Mouse (Mus musculus) hindbrain, postnatal 0 days (tissue): ENCODE measurements at regions not wholly inside any gene's neighbourhood (a gene's known extent, or its start where the extent isn't known, plus 50 kb on each side); places are given as distances from the start of the nearest gene placed in this dataset.

ENCODE experiments used
- ATAC-seq: fragments of 200-750 bp; cut with Nextera tagmentation; 2 replicates; pipeline ENCODE4 v1.8.0; 2017; ENCODE audit warnings: mild to moderate bottlenecking, moderate TSS enrichment, moderate library complexity
- DNase-seq: peaks from one replicate; pipeline ENCODE4 v3.0.0-alpha.2; 2015; ENCODE audit warnings: low spot score
- H3K27ac ChIP-seq: fragments of 300-500 bp; sonication (generic); 2 replicates; pipeline ENCODE4 v1.5.1; 2014; ENCODE audit warnings: mild to moderate bottlenecking
- H3K27me3 ChIP-seq: fragments of 300-500 bp; sonication (generic); 2 replicates; pipeline ENCODE4 v1.6.1; 2014; ENCODE audit warnings: low read length, mixed read lengths; ENCODE audit not compliant: insufficient read depth
- H3K36me3 ChIP-seq: fragments of 300-500 bp; sonication (generic); 2 replicates; pipeline ENCODE4 v1.6.1; 2014; ENCODE audit warnings: low read length, mixed read lengths; ENCODE audit not compliant: insufficient read depth
- H3K4me1 ChIP-seq: fragments of 300-500 bp; sonication (generic); 2 replicates; pipeline ENCODE4 v1.6.1; 2014; ENCODE audit warnings: antibody characterized with exemption, low read length, mixed read lengths; ENCODE audit not compliant: insufficient read depth
- H3K4me2 ChIP-seq: fragments of 300-500 bp; sonication (generic); 2 replicates; pipeline ENCODE4 v1.6.1; 2014; ENCODE audit warnings: low read depth, mild to moderate bottlenecking, low read length, moderate library complexity, mixed read lengths
- H3K4me3 ChIP-seq: fragments of 300-500 bp; sonication (generic); 2 replicates; pipeline ENCODE4 v1.5.1; 2014; ENCODE audit warnings: low read length
- H3K9ac ChIP-seq: fragments of 300-500 bp; sonication (generic); replicated peaks from 2 replicates; pipeline ENCODE4 v1.6.1; 2014; ENCODE audit warnings: mild to moderate bottlenecking, low read length, moderate library complexity, mixed read lengths
- H3K9me3 ChIP-seq: fragments of 300-500 bp; sonication (generic); 2 replicates; pipeline ENCODE4 v1.6.1; 2016; ENCODE audit warnings: low read length, mixed read lengths
- CTCF ChIP-seq: IDR thresholded peaks from 2 replicates; pipeline ENCODE4 v1.5.1; 2016; ENCODE audit warnings: antibody characterized with exemption, control low read depth, low read depth
- WGBS: fragments of 180-500 bp; shearing (Covaris S2); extraction: QIAGEN DNeasy Blood & Tissue Kit; methylation state at CpG from one replicate; pipeline ENCODE4 v1.1.7; 2014; 5-methylcytosine and 5-hydroxymethylcytosine counted together

DNA sequence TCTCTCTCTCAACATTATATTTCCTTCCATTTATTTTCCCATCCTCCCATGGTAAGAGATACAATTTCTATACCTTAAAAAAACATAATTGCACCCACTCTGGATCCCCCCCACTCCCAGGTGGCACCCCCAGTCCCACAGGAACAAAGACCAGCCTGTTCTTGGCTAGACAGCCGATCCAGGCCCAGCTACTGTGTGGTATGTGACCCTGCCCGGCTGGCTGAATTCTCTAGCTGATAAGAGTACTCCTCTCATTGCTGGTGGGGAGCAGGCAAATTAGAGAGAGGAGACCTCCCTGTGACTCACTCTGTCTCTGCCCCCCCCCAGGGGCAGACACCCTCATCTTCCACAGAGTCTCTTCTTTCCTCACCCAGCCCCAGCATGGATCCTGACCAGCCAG is 113.6 kb downstream of the Sall1 start:
- no peak for ATAC-seq
- 69% methylated on average over 2 of the region's 2 CpGs for WGBS
- DNase-seq: no peak

GRCm38 (mm10) chr8:88928675-88929377 is 115.1 kb downstream of the Sall1 start:
- ATAC-seq: peak; percentile 61; the same call in 1 of the 2 replicates
- DNase-seq: peak; percentile 32
- WGBS: 43% methylated on average over 7 of the region's 7 CpGs

More for the DNA sequence above, 113.6 kb downstream of the Sall1 start:
- Histone ChIP-seq H3K36me3 (no peaks in the 10 kb centered on the region), H3K4me3 (no peak overlapping the region), H3K9ac (no peak overlapping the region), H3K27me3 (no peaks in the 10 kb centered on the region), H3K9me3 (no peaks in the 10 kb centered on the region), H3K4me2 (no peak overlapping the region), H3K4me1 (peaks cover 3% of the 10 kb centered on the region; the same call in 1 of the 2 replicates), H3K27ac (no peak overlapping the region)
- TF ChIP-seq CTCF: no peak

GRCm38 (mm10) chr8:88922840-88923239 is 121.1 kb downstream of the Sall1 start:
- Histone ChIP-seq H3K4me3 (no peak overlapping the region), H3K4me2 (no peak overlapping the region), H3K9ac (no peak overlapping the region), H3K4me1 (no peaks in the 10 kb centered on the region), H3K9me3 (no peaks in the 10 kb centered on the region), H3K36me3 (no peaks in the 10 kb centered on the region), H3K27ac (no peak overlapping the region), H3K27me3 (no peaks in the 10 kb centered on the region)
- no peak for ATAC-seq
- no peak for TF ChIP-seq CTCF
- WGBS: 53% methylated on average over 7 of the region's 7 CpGs
- DNase-seq: peak; percentile 44

More at GRCm38 (mm10) chr8:88928675-88929377, 115.1 kb downstream of the Sall1 start:
- H3K9ac ChIP-seq: no peak overlapping the region
- no peak for TF ChIP-seq CTCF
- no peaks in the 10 kb centered on the region for H3K36me3 ChIP-seq
- no peaks in the 10 kb centered on the region for H3K9me3 ChIP-seq
- H3K27me3 ChIP-seq: no peaks in the 10 kb centered on the region
- no peak overlapping the region for H3K4me2 ChIP-seq
- no peak overlapping the region for H3K4me3 ChIP-seq
- H3K27ac ChIP-seq: no peak overlapping the region
- H3K4me1 ChIP-seq: peaks cover 3% of the 10 kb centered on the region; the same call in 1 of the 2 replicates

DNA sequence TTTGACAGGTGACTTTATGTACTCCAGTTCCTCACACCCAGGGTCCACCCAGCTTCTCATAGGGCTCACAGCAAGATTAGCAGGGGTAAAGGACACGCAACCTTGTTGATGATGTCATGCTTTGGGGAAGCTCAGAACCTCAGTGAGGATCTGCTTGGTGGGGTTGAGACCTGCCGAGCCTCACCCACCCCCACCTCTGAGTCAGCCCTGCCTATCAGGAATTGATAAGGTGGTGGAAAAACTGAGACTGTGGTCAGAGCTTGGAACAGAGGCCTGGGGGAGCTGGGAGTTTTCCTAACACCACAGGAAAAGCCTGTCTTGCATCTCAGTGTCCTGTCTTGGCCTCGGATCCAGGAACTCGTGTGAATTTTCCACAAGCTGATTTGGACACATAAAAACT is 122.0 kb downstream of the Sall1 start:
- H3K4me3 ChIP-seq: no peak overlapping the region
- no peaks in the 10 kb centered on the region for H3K4me1 ChIP-seq
- no peaks in the 10 kb centered on the region for H3K27me3 ChIP-seq
- no peak for TF ChIP-seq CTCF
- H3K27ac ChIP-seq: no peak overlapping the region
- no peak overlapping the region for H3K4me2 ChIP-seq
- DNase-seq (no peak), ATAC-seq (no peak)
- 87% methylated on average over 4 of the region's 4 CpGs for WGBS
- H3K9me3 ChIP-seq: no peaks in the 10 kb centered on the region
- no peaks in the 10 kb centered on the region for H3K36me3 ChIP-seq
- no peak overlapping the region for H3K9ac ChIP-seq

DNA sequence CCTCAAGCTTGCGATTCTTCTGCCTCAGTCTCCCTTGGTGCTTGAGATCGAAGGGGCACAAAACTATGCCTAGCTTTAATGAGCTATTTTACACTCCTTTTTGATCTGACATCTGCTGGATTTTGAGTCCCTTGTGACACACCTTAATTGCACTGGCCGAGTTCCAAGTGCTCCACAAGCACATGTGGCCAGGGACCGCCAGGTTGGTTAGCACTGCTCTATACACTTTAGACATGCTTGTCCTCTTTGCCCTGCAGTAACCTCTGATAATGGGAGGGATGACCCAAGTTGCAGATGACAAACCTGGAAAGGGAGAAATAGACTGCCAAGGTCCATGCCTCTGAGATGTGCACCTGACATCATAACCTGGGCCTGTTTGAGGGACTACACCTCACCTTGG is 124.7 kb downstream of the Sall1 start:
- H3K4me1 ChIP-seq: no peaks in the 10 kb centered on the region
- WGBS: 74% methylated on average over 4 of the region's 4 CpGs
- no peak for ATAC-seq
- DNase-seq: no peak
- no peaks in the 10 kb centered on the region for H3K36me3 ChIP-seq
- no peak overlapping the region for H3K9ac ChIP-seq
- TF ChIP-seq CTCF: no peak
- no peak overlapping the region for H3K4me2 ChIP-seq
- H3K27me3 ChIP-seq: no peaks in the 10 kb centered on the region
- H3K27ac ChIP-seq: no peak overlapping the region
- no peaks in the 10 kb centered on the region for H3K9me3 ChIP-seq
- H3K4me3 ChIP-seq: no peak overlapping the region

DNA sequence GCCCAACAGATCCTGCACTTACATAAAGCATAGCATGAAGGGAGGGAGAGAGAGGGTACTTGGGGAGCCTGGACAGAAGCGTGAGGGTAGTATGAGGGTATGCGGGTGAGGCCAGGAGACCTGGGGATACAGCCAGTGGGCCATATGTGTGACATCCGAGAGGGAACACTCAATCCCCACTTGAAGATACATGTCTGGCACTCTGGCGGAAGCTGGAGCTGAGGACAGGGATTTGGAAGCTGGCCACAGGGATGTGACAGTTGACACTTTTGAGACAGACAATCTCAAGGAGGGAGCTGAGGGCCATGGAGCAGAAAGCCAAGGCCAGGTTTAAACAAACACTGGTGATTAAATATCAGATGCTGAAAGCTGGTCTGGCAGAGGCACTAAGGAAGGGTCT is 127.9 kb downstream of the Sall1 start:
- Histone ChIP-seq H3K27ac (no peak overlapping the region), H3K27me3 (no peaks in the 10 kb centered on the region), H3K4me3 (no peak overlapping the region), H3K36me3 (no peaks in the 10 kb centered on the region), H3K4me1 (no peaks in the 10 kb centered on the region), H3K9ac (no peak overlapping the region), H3K4me2 (no peak overlapping the region), H3K9me3 (no peaks in the 10 kb centered on the region)
- no peak for ATAC-seq
- WGBS: 69% methylated on average over 4 of the region's 4 CpGs
- TF ChIP-seq CTCF: no peak
- DNase-seq: no peak

DNA sequence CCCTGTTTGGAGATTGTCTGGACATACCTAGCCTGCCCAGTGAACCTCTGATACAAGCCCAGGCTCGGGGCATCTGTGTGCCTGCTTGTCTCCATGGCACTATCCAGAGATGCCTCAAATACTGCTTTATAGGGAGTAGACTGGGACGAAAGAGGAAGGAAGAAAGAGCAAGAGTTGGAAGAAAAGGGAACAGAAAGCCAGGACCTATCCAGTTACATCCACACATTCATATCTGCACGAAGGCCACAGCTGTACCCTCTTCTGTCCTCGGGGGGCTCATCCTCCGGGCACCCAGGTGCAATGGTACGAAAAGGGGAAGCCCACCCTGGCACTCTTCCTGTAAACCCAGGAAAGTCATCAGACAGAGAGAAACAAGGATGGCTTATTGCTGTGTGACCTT is 129.3 kb downstream of the Sall1 start:
- 87% methylated on average over 6 of the region's 6 CpGs for WGBS
- H3K9me3 ChIP-seq: no peaks in the 10 kb centered on the region
- no peak overlapping the region for H3K9ac ChIP-seq
- no peak for TF ChIP-seq CTCF
- H3K4me2 ChIP-seq: no peak overlapping the region
- DNase-seq (no peak), ATAC-seq (no peak)
- no peak overlapping the region for H3K27ac ChIP-seq
- H3K36me3 ChIP-seq: no peaks in the 10 kb centered on the region
- no peaks in the 10 kb centered on the region for H3K4me1 ChIP-seq
- no peaks in the 10 kb centered on the region for H3K27me3 ChIP-seq
- H3K4me3 ChIP-seq: no peak overlapping the region
